Mouse (Mus musculus): ENCODE measurements around the gene Pepd. TPM values are rescaled to one million over a fixed set of nuclear protein-coding genes. Genes with fewer than 3 reads are reported as not detected.
"Not testable (repeated sequence)": the region's sequence is repeated elsewhere in the genome, so short reads cannot be mapped to it uniquely, and the experiment has no call there.

The Pepd gene
- total RNA-seq, 4 experiments from 2014 or later: 76.5 to 139 (median 99.3) TPM

- DNase-seq: no peak
These were observed 20.5 kb downstream of the Pepd start for GRCm38 (mm10) chr7:34932631-34933030.

DNA sequence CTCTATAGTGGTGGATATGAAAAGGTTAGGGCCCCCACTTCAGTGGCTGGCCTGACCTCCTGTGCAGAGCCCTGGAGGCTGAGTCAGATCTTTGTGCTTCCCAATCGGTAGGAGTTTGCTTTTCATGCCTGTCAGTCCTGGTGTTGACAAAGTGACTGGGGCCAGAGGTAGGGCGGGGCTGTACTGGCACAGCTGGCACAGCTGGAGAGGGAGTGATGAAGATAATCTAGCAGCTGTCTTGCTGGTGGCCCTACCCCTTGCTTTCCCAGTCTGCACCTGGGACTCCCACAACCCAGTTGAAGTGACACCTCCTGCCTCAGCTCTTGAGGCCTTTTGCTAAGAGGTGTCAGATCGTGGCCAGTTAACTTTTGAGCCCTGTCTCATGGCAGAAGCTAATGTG, 21.0 kb downstream of the Pepd start:
- DNase-seq: no peak

DNA sequence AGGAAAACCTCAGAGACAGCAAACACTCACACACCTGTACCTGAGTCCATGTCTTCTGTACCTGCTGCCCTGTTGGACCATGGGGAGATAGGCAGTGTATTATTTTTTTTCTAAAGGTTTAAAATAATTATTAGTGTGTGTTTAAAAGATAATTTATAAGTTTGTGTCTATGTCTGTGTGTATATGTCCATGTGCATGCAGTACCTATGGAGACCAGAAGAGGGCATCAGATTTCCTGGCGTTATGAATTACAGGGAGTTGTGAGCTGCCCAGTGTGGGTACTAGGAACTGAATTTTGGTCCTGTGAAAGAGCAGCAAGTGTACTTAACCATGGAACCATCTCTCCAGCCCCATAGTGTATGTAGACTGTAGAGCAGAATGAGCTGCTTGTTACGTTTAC, 24.2 kb downstream of the Pepd start:
- DNase-seq: no peak

DNA sequence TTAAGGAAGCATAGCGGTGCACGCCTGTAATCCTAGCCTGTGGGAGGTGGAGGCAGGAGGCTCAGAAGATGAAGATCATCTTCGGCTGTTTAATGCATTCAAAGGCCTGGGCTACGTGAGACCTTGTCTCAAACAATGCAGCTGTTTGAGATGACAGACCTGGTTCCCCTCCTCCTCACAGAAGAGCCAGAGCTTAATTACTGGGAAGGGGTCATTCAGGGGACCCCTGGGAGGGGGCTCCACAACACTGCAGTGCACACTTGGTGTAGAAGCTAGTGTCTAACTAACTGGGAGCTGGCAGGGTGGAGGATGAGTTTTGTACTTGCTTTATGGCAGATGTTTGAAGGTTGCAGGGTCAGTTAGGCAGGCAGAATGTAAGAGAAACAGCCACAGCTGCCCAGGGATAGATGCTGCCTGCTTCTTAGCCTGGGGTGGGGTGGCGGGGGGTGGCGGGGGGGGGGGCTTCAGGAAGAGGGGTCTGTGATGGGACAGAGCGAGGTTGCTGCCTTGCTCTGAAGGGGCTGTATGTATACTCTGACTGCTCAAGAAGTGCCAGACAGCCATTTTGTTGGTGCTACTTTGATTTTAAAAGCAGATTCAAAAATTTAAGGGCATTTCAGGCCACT, 26.6 kb downstream of the Pepd start:
- no peak for DNase-seq

DNA sequence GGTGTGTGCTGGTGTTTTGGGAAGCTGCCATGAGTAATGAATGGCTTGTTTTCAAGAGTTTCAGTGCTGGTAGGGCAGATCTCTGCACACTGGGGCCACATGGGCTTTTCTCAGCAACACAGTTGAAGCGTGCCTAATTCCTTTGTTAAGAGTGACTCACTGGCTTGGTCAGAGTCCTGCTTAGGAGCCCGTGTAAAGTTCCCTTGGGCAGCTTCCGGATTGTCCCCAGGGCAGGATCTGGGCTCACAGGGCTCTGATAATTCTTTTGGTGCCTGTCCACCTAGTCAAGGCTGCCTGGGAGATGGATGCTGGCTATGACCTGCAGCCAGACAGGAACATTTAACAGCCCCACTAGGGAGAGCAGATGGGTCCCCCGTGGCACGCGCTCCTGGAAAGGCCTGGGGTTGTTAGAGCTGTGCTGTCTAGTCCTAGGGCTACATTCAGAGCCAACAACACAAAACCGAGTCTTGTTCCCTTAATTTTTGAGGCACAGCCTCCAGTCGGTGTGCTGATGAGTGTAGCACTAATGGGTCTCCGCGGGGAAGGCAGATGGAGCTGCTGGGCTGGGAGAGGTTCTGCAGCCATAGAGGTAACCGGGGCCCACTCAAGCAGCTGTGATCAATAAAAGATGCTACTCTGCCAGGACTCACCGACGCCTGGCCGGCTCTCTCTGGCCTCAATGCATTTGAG, 27.2 kb downstream of the Pepd start:
- peak; percentile 31 for DNase-seq

- no peak for DNase-seq
These were observed 27.8 kb downstream of the Pepd start for GRCm38 (mm10) chr7:34939952-34940312.

DNA sequence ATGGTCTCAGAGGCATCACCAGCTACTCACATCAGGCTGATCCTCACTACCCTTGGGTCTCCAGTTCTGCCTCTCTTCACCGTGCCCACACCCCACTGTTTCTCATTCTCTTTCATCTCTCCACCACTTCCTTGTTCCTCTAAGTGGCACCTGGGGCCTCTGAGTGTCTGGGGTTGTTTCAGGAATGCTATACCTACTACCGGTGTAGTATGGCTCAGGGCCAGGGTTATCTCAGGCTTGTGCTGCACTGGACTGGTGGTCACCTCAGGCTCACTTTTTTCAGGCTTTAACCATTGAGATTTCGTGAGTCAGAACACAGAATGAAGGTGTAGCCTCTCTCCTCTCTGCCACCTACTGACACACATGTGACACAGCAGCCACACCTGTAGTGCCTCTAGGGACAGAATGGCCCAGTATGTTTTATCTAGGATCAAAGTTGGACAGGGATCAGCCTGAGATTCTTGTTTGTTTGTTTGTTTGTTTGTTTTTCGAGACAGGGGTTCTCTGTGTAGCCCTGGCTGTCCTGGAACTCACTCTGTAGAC, 31.5 kb downstream of the Pepd start:
- DNase-seq: no peak

DNA sequence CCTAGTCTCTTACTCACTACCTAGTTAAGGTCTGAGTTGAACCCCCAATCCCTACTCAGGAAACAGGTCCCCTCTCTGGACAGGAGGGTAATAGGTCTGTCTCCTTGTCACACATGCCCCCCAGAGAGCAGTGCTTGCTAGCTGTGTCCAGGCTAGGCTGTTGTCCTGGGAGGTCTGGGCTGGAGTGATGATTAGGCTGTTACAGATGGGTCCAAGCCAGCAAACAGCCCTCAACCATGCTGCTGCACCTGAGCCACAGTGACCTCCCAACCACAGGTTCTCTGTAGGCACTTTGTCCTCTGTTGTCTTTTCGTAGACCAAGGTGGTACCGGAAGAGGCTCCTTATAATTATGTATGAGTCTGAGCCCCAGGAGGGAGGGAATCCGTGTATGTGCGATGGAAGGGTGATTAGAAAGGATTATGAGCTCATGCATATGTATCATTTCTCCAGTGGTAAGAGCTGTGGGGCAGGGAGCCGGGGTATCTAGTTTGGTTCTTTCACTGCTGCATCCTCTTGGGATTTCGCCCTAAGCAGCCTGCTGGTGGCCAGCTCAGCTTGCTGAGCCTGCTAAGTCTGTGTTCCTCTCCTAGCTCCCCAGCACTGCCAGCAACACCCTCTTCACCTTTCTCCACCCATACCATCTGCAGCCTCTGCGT, 34.2 kb downstream of the Pepd start:
- no peak for DNase-seq

GRCm38 (mm10) chr7:34954548-34954947, 42.4 kb downstream of the Pepd start:
- no peak for DNase-seq

DNA sequence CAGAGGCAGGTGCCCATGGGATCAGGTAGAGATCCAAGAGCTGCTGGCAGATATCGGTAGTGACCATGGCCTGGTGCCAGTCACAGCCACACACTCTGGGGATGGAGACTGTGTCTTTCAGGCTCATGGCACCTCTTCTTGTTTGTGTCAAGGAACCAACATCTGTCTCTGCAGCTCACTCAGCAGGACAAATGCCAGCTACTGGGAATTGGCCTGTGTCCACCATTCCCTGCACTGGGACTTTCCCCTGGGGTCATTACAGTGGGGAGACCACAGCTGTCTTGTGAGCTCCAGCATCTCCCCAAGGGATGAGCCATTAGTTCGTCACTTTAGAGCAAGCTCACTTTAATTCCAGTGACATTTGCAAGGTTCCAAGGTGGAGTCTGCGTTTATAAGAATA, 43.1 kb downstream of the Pepd start:
- DNase-seq: no peak

- no peak for DNase-seq
These were observed 45.0 kb downstream of the Pepd start for GRCm38 (mm10) chr7:34957138-34957537.

- no peak for DNase-seq
These were observed 51.9 kb downstream of the Pepd start for GRCm38 (mm10) chr7:34963889-34964645.

- no peak for DNase-seq
These were observed 55.2 kb downstream of the Pepd start for GRCm38 (mm10) chr7:34967362-34967761.

DNA sequence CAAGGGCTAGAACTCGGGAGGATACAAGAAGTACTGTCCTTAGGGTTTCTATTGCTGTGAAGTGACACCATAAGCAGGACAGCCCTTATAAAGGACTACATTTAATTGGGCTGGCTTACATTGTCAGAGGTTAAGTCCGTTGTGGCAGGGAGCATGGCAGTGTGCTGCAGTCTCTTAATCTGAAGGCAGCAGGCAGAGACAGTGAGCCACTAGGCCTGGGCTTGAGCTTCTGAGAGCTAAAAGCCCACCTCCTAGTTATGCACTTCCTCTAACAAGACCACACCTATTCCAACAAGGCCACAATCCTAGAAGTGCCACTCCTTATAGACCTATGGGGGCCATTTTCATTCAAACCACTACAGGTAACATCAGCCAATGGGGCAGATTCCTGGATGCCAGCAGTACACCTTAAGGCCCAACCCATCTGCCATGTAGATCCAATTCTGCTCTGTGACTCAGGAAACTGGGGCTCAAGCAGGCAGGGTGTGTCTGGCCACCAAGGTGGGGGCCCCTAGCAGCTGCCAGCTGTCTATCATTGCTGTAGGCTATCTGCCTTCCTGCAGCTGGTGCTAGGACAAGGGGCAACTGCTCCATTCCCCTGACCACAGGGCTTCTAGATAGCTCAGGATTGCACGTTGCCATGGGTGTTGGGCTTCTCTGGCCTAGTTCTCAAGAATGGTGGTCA, 56.7 kb downstream of the Pepd start:
- DNase-seq: no peak

DNA sequence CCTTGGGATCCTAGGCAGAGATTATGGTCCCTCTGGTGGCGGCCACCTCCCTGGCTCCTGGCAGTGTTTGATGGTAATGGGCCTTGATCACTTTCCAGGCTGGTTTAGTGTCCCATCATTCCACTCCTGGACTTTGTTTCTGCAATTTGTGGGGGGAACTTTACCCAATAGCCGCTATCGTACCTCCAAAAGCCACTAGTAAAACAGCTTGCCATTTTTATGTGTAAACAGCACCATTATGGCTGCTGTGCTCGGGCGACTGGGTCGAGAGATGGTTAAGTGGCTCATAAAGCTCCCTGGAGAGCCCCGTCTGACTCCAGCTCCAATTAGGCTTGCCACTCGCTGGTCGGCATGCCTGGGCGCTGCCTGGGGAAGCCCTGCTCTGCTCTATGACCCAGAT, 59.6 kb downstream of the Pepd start:
- no peak for DNase-seq

DNA sequence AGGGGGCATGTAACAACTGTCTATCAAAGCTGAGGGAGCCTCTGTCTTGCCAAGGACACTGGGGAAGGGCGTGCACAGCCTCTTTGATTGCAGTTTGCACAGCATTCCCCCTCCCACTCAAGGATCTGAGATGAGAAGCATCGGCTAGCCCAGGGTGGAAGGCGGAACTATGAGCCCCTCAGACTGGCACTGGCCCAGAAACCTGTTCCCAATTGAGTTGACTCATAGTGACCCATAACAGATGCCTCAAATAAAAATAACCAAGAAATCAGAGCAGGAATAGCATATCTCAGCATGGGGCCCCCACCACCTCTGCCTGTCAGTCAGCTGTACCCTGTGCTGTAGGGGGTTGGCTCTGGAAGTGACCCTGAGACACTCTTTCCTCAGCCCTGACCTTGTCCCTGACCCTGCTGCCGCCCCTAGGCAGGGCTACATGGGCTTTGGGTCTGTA, 60.8 kb downstream of the Pepd start:
- no peak for DNase-seq

GRCm38 (mm10) chr7:34973877-34974276, 61.7 kb downstream of the Pepd start:
- no peak for DNase-seq

DNA sequence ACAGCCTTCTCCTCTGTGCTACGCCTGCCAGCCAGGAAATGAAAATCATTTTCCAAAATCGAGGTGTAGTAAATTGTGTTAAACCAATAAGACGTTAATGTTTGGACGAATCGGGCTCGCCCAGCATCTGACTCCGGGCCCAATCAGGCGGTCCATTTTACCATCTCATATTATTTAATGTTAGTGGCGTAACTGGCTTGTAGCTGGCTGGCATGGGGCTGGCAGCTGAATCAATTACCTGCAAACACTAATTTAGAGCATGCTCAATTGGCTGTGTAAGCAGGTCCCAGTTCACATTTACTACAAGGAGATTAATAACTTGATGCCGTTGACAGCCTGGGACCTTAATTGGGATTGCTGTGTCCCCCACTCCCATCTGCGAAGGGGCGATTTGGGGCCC, 63.7 kb downstream of the Pepd start:
- no peak for DNase-seq

DNA sequence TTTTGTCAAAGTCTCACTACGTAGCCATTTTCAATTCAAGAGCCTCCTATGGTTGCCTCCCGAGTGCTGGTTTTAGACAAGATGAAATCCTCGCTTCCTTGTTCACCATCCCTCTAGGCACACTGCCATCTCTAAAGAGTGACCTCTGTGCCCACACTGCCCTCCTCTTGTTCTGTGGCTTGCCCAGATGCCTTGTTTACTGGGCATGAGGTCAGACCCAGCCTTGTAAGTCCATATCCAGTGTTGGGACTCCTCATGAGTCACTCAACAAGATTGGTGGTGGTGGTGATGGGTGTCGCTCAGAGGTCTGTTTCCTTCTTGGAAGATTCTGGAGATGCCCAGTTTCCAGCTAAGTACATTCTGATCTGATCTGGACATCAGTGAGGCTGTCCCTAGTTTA, 65.2 kb downstream of the Pepd start:
- DNase-seq: no peak

GRCm38 (mm10) chr7:34981803-34982202, 69.6 kb downstream of the Pepd start:
- no peak for DNase-seq

- DNase-seq: not testable (repeated sequence)
These were observed 70.2 kb downstream of the Pepd start for GRCm38 (mm10) chr7:34982372-34982771.
